Mouse (Mus musculus) brain, embryonic 18.5 days (tissue): ENCODE measurements at regions not wholly inside any gene's neighbourhood (a gene's known extent, or its start where the extent isn't known, plus 50 kb on each side); places are given as distances from the start of the nearest gene placed in this dataset.
A peak's percentile ranks its signal among the peaks of the same experiment; 100 is the strongest.

Experiments
- DNase-seq: peaks from one replicate; pipeline ENCODE4 v3.0.0-alpha.2; 2012; ENCODE audit warnings: low read depth, low spot score

- peak; percentile 12 for DNase-seq
Measured at GRCm38 (mm10) chrX:58620403-58620802, 288.8 kb upstream of the 4930550L24Rik start.
